Mouse (Mus musculus) olfactory bulb, adult 2 months (tissue): ENCODE measurements around the gene Hs6st3.

Experiments
- CTCF ChIP-seq: fragments of 200-500 bp; IDR thresholded peaks from 2 replicates; pipeline ENCODE4 v1.5.1; 2012; ENCODE audit warnings: low read depth, mild to moderate bottlenecking, low read length, moderate library complexity; ENCODE audit not compliant: insufficient read depth
- POLR2A ChIP-seq: fragments of 200-500 bp; IDR thresholded peaks from 2 replicates; pipeline ENCODE4 v1.6.1; 2012; ENCODE audit warnings: mild to moderate bottlenecking, low read depth, low read length, moderate library complexity; ENCODE audit not compliant: insufficient read depth

DNA sequence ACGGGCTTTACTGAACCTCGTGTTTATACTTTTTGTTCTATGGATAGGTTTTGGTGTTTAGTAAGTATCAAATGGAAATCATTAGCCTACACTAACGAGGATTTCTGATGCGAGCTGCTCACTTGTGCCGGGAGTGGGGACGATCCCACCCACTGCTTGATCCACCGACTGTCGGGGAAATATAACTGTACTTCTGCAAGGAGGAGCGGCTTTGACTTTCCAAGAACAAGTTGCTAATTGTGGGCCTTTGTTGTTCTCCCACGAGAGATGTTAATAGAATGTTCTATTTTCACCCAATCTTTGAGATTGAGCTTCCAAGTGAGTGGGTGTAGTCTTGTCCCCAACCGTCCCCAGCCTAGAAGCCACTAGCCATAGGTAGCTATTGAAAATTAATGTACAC is 209.1 kb downstream of the Hs6st3 start:
- TF ChIP-seq CTCF: no peak
- no peak for TF ChIP-seq POLR2A
